Mouse (Mus musculus) limb, embryonic 14.5 days (tissue): ENCODE data around the gene Ppm1b. TPM values are rescaled to one million over a fixed set of nuclear protein-coding genes. Genes with fewer than 3 reads are reported as not detected.

Experiments
- ATAC-seq: fragments of 200-750 bp; cut with Nextera tagmentation; 2 replicates; pipeline ENCODE4 v1.8.0; 2017; ENCODE audit warnings: low read depth, moderate number of reproducible peaks, moderate TSS enrichment; ENCODE audit not compliant: low FRiP score
- DNase-seq: peaks from one replicate; pipeline ENCODE4 v3.0.0-alpha.2; 2015; ENCODE audit warnings: low spot score
- H3K27ac ChIP-seq: fragments of 300-500 bp; sonication (generic); replicated peaks from 2 replicates; pipeline ENCODE4 v1.5.1; 2014; ENCODE audit warnings: low read depth, mild to moderate bottlenecking, low read length, moderate library complexity, mixed read lengths
- H3K27me3 ChIP-seq: fragments of 300-500 bp; sonication (generic); 2 replicates; pipeline ENCODE4 v1.6.1; 2014; ENCODE audit warnings: low read length, mixed read lengths; ENCODE audit not compliant: control insufficient read depth, insufficient read depth
- H3K36me3 ChIP-seq: fragments of 300-500 bp; sonication (generic); 2 replicates; pipeline ENCODE4 v1.6.1; 2014; ENCODE audit warnings: mild to moderate bottlenecking, low read length, moderate library complexity, mixed read lengths; ENCODE audit not compliant: control insufficient read depth, insufficient read depth
- H3K4me1 ChIP-seq: fragments of 300-500 bp; sonication (generic); 2 replicates; pipeline ENCODE4 v1.6.1; 2014; ENCODE audit warnings: antibody characterized with exemption, low read length, mixed read lengths; ENCODE audit not compliant: control insufficient read depth, insufficient read depth
- H3K4me2 ChIP-seq: fragments of 300-500 bp; sonication (generic); replicated peaks from 2 replicates; pipeline ENCODE4 v1.6.1; 2014; ENCODE audit warnings: low read depth, mild to moderate bottlenecking, low read length, moderate library complexity; ENCODE audit not compliant: severe bottlenecking
- H3K4me3 ChIP-seq: fragments of 300-500 bp; sonication (generic); replicated peaks from 2 replicates; pipeline ENCODE4 v1.5.1; 2014; ENCODE audit warnings: low read length
- H3K9ac ChIP-seq: fragments of 300-500 bp; sonication (generic); 2 replicates; pipeline ENCODE4 v1.6.1; 2014; ENCODE audit warnings: mild to moderate bottlenecking, low read depth, low read length, moderate library complexity; ENCODE audit not compliant: severe bottlenecking
- H3K9me3 ChIP-seq: fragments of 300-500 bp; sonication (generic); 2 replicates; pipeline ENCODE4 v1.6.1; 2016; ENCODE audit warnings: low read length; ENCODE audit not compliant: control insufficient read depth
- POLR2A ChIP-seq: fragments of 200-500 bp; IDR thresholded peaks from 2 replicates; pipeline ENCODE4 v1.8.0; 2012; ENCODE audit warnings: inconsistent platforms, mild to moderate bottlenecking, moderate library complexity, borderline replicate concordance; ENCODE audit not compliant: insufficient read depth, insufficient read length; ENCODE audit errors: extremely low read depth
- WGBS: fragments of 180-500 bp; shearing (Covaris S2); extraction: QIAGEN DNeasy Blood & Tissue Kit; methylation state at CpG from one replicate; pipeline ENCODE4 v1.1.7; 2014; 5-methylcytosine and 5-hydroxymethylcytosine counted together
- polyA plus RNA-seq, 2 experiments: library from polyadenylated mRNA; depleted of rRNA in 1 of 2; stranded (reverse) in 1 of 2; unstranded in 1 of 2; fragments of >200 nt; fragmentation: Nextera tagmentation in 1 of 2; extraction: Ambion mirVana in 1 of 2; gene quantifications; 2 replicates each; pipeline versions ENCODE4 v1.2.1 to v1.2.3; 2012 to 2014

Ppm1b gene
- polyA plus RNA-seq, 2 experiments: 59.9 to 69.3 TPM

DNA sequence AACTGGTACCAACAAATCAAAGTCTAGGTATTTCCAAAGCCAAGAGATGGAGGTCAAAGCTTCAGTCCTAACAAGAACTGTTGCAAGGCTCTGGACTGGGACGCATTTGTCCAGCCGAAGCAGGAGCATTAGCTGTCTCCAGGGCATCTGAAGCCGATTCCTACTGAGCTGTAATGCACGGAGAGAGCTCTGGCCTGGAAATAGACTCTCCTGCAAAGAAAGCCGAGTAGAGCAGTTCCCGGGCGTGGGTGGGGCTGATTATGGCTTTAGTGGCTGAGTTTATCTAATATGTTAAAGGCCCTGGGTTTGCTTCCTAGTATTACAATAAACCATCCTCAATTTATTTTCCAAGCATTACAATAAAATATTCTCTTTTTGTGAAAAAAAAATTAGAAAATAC lies 116.7 kb downstream of the Ppm1b start:
- WGBS: 64% methylated on average over 7 of the region's 7 CpGs
- Histone ChIP-seq H3K9me3 (no peaks in the 10 kb centered on the region), H3K27ac (no peak overlapping the region), H3K4me1 (no peaks in the 10 kb centered on the region), H3K9ac (no peak overlapping the region), H3K36me3 (peaks cover 43% of the 10 kb centered on the region), H3K27me3 (no peaks in the 10 kb centered on the region), H3K4me2 (no peak overlapping the region), H3K4me3 (no peak overlapping the region)
- ATAC-seq (no peak), DNase-seq (no peak)
- TF ChIP-seq POLR2A: no peak

Other genes with a start within 250 kb of the Ppm1b start
- gene Lrpprc, start 166.0 kb upstream of the Ppm1b start, polyA plus RNA-seq (2012; rRNA removed): 15.8 and 22.3 TPM in 2 replicates
- gene Lrpprc, start 166.0 kb upstream of the Ppm1b start, polyA plus RNA-seq (2014; fragmentation: Nextera tagmentation; extraction: Ambion mirVana): 35.5 and 38.5 TPM in 2 replicates
- 0.72 and 0.84 TPM in 2 replicates for gene Slc3a1, start 71.6 kb downstream of the Ppm1b start, polyA plus RNA-seq (2012; rRNA removed)
- 0.23 and 0.46 TPM in 2 replicates for gene Slc3a1, start 71.6 kb downstream of the Ppm1b start, polyA plus RNA-seq (2014; fragmentation: Nextera tagmentation; extraction: Ambion mirVana)
- gene Prepl, start 133.5 kb downstream of the Ppm1b start, polyA plus RNA-seq (2012; rRNA removed): 36.9 and 42.4 TPM in 2 replicates
- gene Prepl, start 133.5 kb downstream of the Ppm1b start, polyA plus RNA-seq (2014; fragmentation: Nextera tagmentation; extraction: Ambion mirVana): 31.4 and 34.8 TPM in 2 replicates
- gene Camkmt, start 133.8 kb downstream of the Ppm1b start, polyA plus RNA-seq (2012; rRNA removed): 4.0 and 4.2 TPM in 2 replicates
- gene Camkmt, start 133.8 kb downstream of the Ppm1b start, polyA plus RNA-seq (2014; fragmentation: Nextera tagmentation; extraction: Ambion mirVana): 11.0 and 12.9 TPM in 2 replicates